Mouse (Mus musculus): ENCODE measurements around the gene Zfp219. TPM values are rescaled to one million over a fixed set of nuclear protein-coding genes. Genes with fewer than 3 reads are reported as not detected.

Zfp219 gene
- polyA plus RNA-seq, 1 experiment from 2014 or later: 32.8 TPM

GRCm38 (mm10) chr14:52010446-52011111 is 10.0 kb downstream of the Zfp219 start:
- H3K27me3 ChIP-seq (ENCODE audit: control insufficient read depth, insufficient read depth, low read length): no peaks in the 10 kb centered on the region
- peaks cover 18% of the 10 kb centered on the region for H3K4me1 ChIP-seq (ENCODE audit: control insufficient read depth, insufficient read depth, low read length)
- peaks cover 34% of the 10 kb centered on the region for H3K36me3 ChIP-seq (ENCODE audit: control insufficient read depth, insufficient read depth, low read length)
- peak overlapping the region; percentile 29 for H3K4me2 ChIP-seq (replicated peaks; ENCODE audit: low read depth, low read length)
- peak overlapping the region; percentile 2; the same call in 1 of the 2 replicates for H3K4me3 ChIP-seq (ENCODE audit: low read depth, low read length)
- H3K9ac ChIP-seq (replicated peaks; ENCODE audit: low read depth, low read length): no peak overlapping the region
- WGBS: 6% methylated on average over 9 of the region's 9 CpGs
- no peaks in the 10 kb centered on the region for H3K9me3 ChIP-seq (ENCODE audit: control insufficient read depth, low read depth, low read length)
- H3K27ac ChIP-seq (ENCODE audit: low read length): peak overlapping the region; percentile 68
- ATAC-seq (ENCODE audit: insufficient number of reproducible peaks, insufficient read depth, low FRiP score, low read depth): 0 out of 2 replicates have a peak, but pooled peaks have one; percentile 8

GRCm38 (mm10) chr14:52009841-52010240 is 10.7 kb downstream of the Zfp219 start:
- Histone ChIP-seq H3K4me2 (replicated peaks; ENCODE audit: low read depth, low read length) (peak overlapping the region; percentile 29), H3K36me3 (ENCODE audit: control insufficient read depth, insufficient read depth, low read length) (peaks cover 42% of the 10 kb centered on the region), H3K9ac (replicated peaks; ENCODE audit: low read depth, low read length) (no peak overlapping the region), H3K4me1 (ENCODE audit: control insufficient read depth, insufficient read depth, low read length) (peaks cover 13% of the 10 kb centered on the region), H3K27ac (ENCODE audit: low read length) (no peak overlapping the region), H3K9me3 (ENCODE audit: control insufficient read depth, low read depth, low read length) (no peaks in the 10 kb centered on the region), H3K4me3 (ENCODE audit: low read depth, low read length) (no peak overlapping the region), H3K27me3 (ENCODE audit: control insufficient read depth, insufficient read depth, low read length) (no peaks in the 10 kb centered on the region)
- 67% methylated on average over 6 of the region's 6 CpGs for WGBS
- no peak for ATAC-seq (ENCODE audit: insufficient number of reproducible peaks, insufficient read depth, low FRiP score, low read depth)

DNA sequence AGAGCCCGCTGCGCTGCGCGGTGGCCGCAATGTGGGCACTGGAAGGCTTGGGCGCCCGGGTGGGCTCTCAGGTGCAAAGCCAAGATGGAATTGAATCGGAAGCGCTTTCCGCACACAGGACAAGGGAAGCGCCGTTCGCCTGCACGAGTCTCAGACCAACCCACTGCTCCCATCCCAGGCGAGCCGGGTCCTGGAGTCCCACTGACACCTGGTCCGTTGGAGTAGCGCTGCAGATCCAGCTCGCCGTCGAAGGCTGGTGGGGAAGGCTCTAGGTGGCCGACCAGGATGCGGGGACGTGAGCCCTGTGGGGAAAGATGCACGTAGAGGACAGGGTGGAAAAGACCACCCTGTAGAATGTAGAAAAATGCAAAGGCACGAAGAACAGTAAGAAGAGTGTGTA is 11.2 kb downstream of the Zfp219 start:
- Histone ChIP-seq H3K27me3 (ENCODE audit: control insufficient read depth, insufficient read depth, low read length) (no peaks in the 10 kb centered on the region), H3K9me3 (ENCODE audit: control insufficient read depth, low read depth, low read length) (no peaks in the 10 kb centered on the region), H3K36me3 (ENCODE audit: control insufficient read depth, insufficient read depth, low read length) (peaks cover 43% of the 10 kb centered on the region), H3K4me3 (ENCODE audit: low read depth, low read length) (no peak overlapping the region), H3K4me2 (replicated peaks; ENCODE audit: low read depth, low read length) (no peak overlapping the region), H3K27ac (ENCODE audit: low read length) (no peak overlapping the region), H3K9ac (replicated peaks; ENCODE audit: low read depth, low read length) (no peak overlapping the region), H3K4me1 (ENCODE audit: control insufficient read depth, insufficient read depth, low read length) (peaks cover 13% of the 10 kb centered on the region)
- 54% methylated on average over 26 of the region's 26 CpGs for WGBS
- ATAC-seq (ENCODE audit: insufficient number of reproducible peaks, insufficient read depth, low FRiP score, low read depth): no peak

DNA sequence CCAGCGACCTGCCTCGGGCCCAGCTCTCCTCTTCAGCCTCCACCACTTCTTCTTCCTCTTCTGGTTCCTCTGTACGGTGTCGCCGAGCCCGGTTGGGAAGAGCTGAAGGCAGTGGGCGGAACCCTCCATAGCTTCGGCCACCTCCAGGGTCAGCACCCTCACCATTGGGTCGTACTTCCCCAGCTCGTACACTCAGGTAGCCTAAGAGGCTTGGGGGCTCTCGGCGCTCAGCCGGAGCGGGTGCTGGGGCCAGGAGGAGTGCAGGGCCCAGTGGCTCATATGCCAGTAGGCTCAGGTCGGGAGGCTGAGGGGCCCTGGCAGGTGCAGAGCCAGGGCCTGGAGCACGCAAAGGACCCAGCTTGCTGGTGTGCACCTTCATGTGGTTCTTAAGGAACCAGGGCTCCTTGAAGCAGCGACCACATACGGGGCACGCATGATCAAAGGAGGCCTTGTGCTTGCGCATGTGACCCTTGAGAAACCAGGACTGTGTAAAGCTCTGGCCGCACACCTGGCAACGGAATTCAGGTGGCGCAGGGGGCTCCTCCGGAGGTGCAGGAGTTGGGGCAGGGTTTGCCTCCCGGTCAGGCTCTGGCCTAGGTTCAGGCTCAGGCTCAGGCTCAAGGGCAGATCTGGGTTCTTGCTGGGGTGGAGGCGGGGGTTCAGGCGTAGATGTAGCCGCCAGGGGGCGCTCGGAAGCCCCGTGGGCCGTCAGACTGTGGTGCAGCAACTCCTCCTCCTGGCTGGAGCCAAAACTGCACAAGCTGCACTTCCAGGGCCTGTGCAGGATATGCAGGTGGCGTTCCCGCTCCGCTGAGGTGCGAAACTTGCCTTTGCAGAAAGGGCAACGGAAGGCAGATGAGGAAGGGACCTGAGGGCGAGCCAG is 12.0 kb downstream of the Zfp219 start:
- Histone ChIP-seq H3K4me2 (replicated peaks; ENCODE audit: low read depth, low read length) (no peak overlapping the region), H3K36me3 (ENCODE audit: control insufficient read depth, insufficient read depth, low read length) (peaks cover 48% of the 10 kb centered on the region), H3K4me3 (ENCODE audit: low read depth, low read length) (no peak overlapping the region), H3K27ac (ENCODE audit: low read length) (no peak overlapping the region), H3K9ac (replicated peaks; ENCODE audit: low read depth, low read length) (no peak overlapping the region), H3K9me3 (ENCODE audit: control insufficient read depth, low read depth, low read length) (no peaks in the 10 kb centered on the region), H3K27me3 (ENCODE audit: control insufficient read depth, insufficient read depth, low read length) (no peaks in the 10 kb centered on the region), H3K4me1 (ENCODE audit: control insufficient read depth, insufficient read depth, low read length) (peaks cover 13% of the 10 kb centered on the region)
- ATAC-seq (ENCODE audit: insufficient number of reproducible peaks, insufficient read depth, low FRiP score, low read depth): peak; percentile 59; the same call in 1 of the 2 replicates
- WGBS: 55% methylated on average over 38 of the region's 38 CpGs

DNA sequence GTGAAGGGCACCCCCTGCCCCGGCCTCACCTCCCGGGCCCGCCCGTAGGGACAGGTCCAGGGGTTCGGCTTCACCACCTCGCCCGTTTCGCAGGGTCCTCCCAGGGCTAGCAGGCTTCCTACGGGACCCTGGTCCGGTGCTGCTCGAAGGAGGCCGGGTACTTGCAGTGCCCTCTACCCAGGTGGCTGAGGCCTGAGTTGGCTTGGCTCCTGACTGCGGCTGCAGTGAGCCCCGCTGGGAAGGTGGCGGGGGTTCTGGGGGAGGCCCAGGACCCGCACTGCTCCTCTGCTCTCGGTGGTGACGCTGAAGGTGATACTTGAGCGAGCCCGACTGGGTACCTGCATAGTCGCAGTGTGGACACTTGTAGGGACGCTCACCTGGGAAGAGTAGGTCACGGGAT is 13.8 kb downstream of the Zfp219 start:
- Histone ChIP-seq H3K9ac (replicated peaks; ENCODE audit: low read depth, low read length) (no peak overlapping the region), H3K27ac (ENCODE audit: low read length) (no peak overlapping the region), H3K4me3 (ENCODE audit: low read depth, low read length) (no peak overlapping the region), H3K4me2 (replicated peaks; ENCODE audit: low read depth, low read length) (no peak overlapping the region), H3K36me3 (ENCODE audit: control insufficient read depth, insufficient read depth, low read length) (peaks cover 60% of the 10 kb centered on the region), H3K9me3 (ENCODE audit: control insufficient read depth, low read depth, low read length) (no peaks in the 10 kb centered on the region), H3K4me1 (ENCODE audit: control insufficient read depth, insufficient read depth, low read length) (peaks cover 13% of the 10 kb centered on the region), H3K27me3 (ENCODE audit: control insufficient read depth, insufficient read depth, low read length) (no peaks in the 10 kb centered on the region)
- no peak for ATAC-seq (ENCODE audit: insufficient number of reproducible peaks, insufficient read depth, low FRiP score, low read depth)
- WGBS: 93% methylated on average over 23 of the region's 23 CpGs

DNA sequence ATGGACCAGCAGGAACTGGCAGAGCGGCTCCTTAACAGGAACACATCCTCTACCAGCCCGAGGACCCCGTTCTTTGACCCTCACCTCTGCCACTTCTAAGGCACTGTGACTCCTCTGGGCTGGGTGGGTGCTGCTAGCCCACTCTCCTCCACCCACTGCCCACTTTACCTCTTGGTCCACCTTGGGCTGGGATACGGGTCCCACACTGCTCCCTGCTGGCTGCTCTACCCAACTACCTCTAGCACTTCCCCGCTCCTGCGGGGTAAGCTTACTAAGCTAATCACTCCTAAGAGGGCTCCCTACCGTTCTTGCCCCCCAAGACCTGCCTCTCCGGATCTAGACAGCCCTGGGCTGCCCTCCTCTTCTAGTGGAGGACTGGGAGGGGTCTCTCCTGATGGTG is 14.3 kb downstream of the Zfp219 start:
- Histone ChIP-seq H3K36me3 (ENCODE audit: control insufficient read depth, insufficient read depth, low read length) (peaks cover 62% of the 10 kb centered on the region), H3K9me3 (ENCODE audit: control insufficient read depth, low read depth, low read length) (no peaks in the 10 kb centered on the region), H3K4me1 (ENCODE audit: control insufficient read depth, insufficient read depth, low read length) (peaks cover 13% of the 10 kb centered on the region), H3K4me3 (ENCODE audit: low read depth, low read length) (no peak overlapping the region), H3K4me2 (replicated peaks; ENCODE audit: low read depth, low read length) (no peak overlapping the region), H3K27ac (ENCODE audit: low read length) (no peak overlapping the region), H3K27me3 (ENCODE audit: control insufficient read depth, insufficient read depth, low read length) (no peaks in the 10 kb centered on the region), H3K9ac (replicated peaks; ENCODE audit: low read depth, low read length) (no peak overlapping the region)
- ATAC-seq (ENCODE audit: insufficient number of reproducible peaks, insufficient read depth, low FRiP score, low read depth): no peak
- 71% methylated on average over 8 of the region's 8 CpGs for WGBS

DNA sequence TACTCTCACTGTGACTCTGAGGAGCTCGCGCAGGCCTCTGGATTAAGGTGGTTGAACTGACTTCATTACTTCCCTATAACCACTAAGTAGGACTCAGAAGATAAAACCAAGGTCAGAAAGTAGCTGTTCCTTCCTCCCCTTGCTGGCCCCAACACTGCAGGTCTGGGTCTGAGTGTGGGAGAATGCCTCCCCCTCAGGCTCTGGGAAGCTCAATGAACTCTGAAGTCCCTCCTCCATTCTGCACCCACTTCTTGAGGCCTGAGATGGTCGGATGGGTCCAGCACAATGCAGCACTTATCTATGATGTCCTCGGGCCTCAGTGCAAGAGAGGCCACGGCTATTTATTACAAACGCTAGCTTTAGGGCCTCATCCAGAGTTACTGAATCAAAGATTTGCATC is 14.9 kb downstream of the Zfp219 start:
- Histone ChIP-seq H3K4me2 (replicated peaks; ENCODE audit: low read depth, low read length) (no peak overlapping the region), H3K9me3 (ENCODE audit: control insufficient read depth, low read depth, low read length) (no peaks in the 10 kb centered on the region), H3K4me1 (ENCODE audit: control insufficient read depth, insufficient read depth, low read length) (peaks cover 11% of the 10 kb centered on the region), H3K27ac (ENCODE audit: low read length) (no peak overlapping the region), H3K9ac (replicated peaks; ENCODE audit: low read depth, low read length) (no peak overlapping the region), H3K4me3 (ENCODE audit: low read depth, low read length) (no peak overlapping the region), H3K36me3 (ENCODE audit: control insufficient read depth, insufficient read depth, low read length) (peaks cover 66% of the 10 kb centered on the region), H3K27me3 (ENCODE audit: control insufficient read depth, insufficient read depth, low read length) (no peaks in the 10 kb centered on the region)
- ATAC-seq (ENCODE audit: insufficient number of reproducible peaks, insufficient read depth, low FRiP score, low read depth): no peak
- 79% methylated on average over 6 of the region's 6 CpGs for WGBS

DNA sequence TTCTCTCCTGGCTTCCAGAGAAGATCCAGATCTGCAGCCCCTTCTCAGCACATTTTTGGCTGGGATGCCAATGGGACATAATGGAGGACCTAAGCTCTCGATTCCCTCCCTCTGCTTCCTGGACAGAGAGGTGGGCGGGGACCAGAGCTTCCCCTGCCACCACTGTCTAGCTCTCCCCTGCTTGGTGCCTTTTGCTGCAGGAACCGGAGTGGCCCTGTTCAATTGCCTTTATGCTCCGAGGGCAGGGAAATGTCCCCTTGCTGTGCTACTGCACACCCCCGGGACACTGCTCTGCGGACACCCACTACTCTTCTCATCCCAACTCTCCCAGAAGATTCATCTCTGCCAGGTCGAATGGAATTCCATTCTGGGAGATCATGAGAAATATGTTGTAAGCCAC is 15.4 kb downstream of the Zfp219 start:
- Histone ChIP-seq H3K4me2 (replicated peaks; ENCODE audit: low read depth, low read length) (no peak overlapping the region), H3K4me1 (ENCODE audit: control insufficient read depth, insufficient read depth, low read length) (peaks cover 6% of the 10 kb centered on the region), H3K27me3 (ENCODE audit: control insufficient read depth, insufficient read depth, low read length) (no peaks in the 10 kb centered on the region), H3K4me3 (ENCODE audit: low read depth, low read length) (no peak overlapping the region), H3K9ac (replicated peaks; ENCODE audit: low read depth, low read length) (no peak overlapping the region), H3K9me3 (ENCODE audit: control insufficient read depth, low read depth, low read length) (no peaks in the 10 kb centered on the region), H3K27ac (ENCODE audit: low read length) (no peak overlapping the region), H3K36me3 (ENCODE audit: control insufficient read depth, insufficient read depth, low read length) (peaks cover 69% of the 10 kb centered on the region)
- WGBS: 81% methylated on average over 7 of the region's 7 CpGs
- no peak for ATAC-seq (ENCODE audit: insufficient number of reproducible peaks, insufficient read depth, low FRiP score, low read depth)
